13 mouse cellular contexts compared by ENCODE assay signal in genomic region chr6:126767610-126768532, GRCm38 (mm10). TPM values are rescaled to one million over a fixed set of nuclear protein-coding genes. Genes with fewer than 3 reads are reported as not detected.
DNase-seq lines count a peak whose midpoint lies in the region; ATAC-seq lines count a peak whose summit lies in the region.
"Had no signal": no experiment of that assay in that cellular context is flagged by ENCODE, and none has a peak within 500 bp of the region (broad histone marks: within the 10 kb centered on the region; RNA-seq: fewer than 3 reads in every experiment).

No protein-coding gene starts in this region.

- no peaks in the 10 kb centered on the region for H3K36me3 ChIP-seq in heart, embryonic 13.5 days
- no peaks in the 10 kb centered on the region for H3K36me3 ChIP-seq in heart, embryonic 10.5 days
- H3K36me3 ChIP-seq in forebrain, embryonic 14.5 days (ENCODE audit: control insufficient read depth, insufficient read depth, low read length) = no peaks in the 10 kb centered on the region
- H3K36me3 ChIP-seq in neural tube, embryonic 15.5 days = no peaks in the 10 kb centered on the region
- H3K36me3 ChIP-seq: limb, embryonic 10.5 days; liver, embryonic 15.5 days had no signal

- no peaks in the 10 kb centered on the region for H3K9me3 ChIP-seq in heart, embryonic 13.5 days
- H3K9me3 ChIP-seq in heart, embryonic 10.5 days = no peaks in the 10 kb centered on the region
- no peaks in the 10 kb centered on the region for H3K9me3 ChIP-seq in forebrain, embryonic 14.5 days (replicated peaks; ENCODE audit: control insufficient read depth, low read length)
- H3K9me3 ChIP-seq in neural tube, embryonic 15.5 days (replicated peaks) = no peaks in the 10 kb centered on the region
- H3K9me3 ChIP-seq: limb, embryonic 10.5 days; liver, embryonic 15.5 days had no signal

- 0 out of 2 replicates have a peak, but pooled peaks cover 2% of the 10 kb centered on the region for H3K27me3 ChIP-seq in heart, embryonic 13.5 days (replicated peaks)
- H3K27me3 ChIP-seq in heart, embryonic 10.5 days (ENCODE audit: insufficient read depth, poor library complexity, severe bottlenecking) = no peaks in the 10 kb centered on the region
- no peaks in the 10 kb centered on the region for H3K27me3 ChIP-seq in forebrain, embryonic 14.5 days (replicated peaks; ENCODE audit: control insufficient read depth, insufficient read depth, low read length)
- no peaks in the 10 kb centered on the region for H3K27me3 ChIP-seq in neural tube, embryonic 15.5 days (replicated peaks)
- H3K27me3 ChIP-seq: liver, embryonic 15.5 days had no signal

- H3K4me2 ChIP-seq in heart, embryonic 13.5 days = no peak overlapping the region
- no peak overlapping the region for H3K4me2 ChIP-seq in forebrain, embryonic 14.5 days (ENCODE audit: low read length)
- peak overlapping the region; percentile 11; the same call in 1 of the 2 replicates for H3K4me2 ChIP-seq in neural tube, embryonic 15.5 days
- H3K4me2 ChIP-seq: heart, embryonic 11.5 days; liver, embryonic 15.5 days had no signal

- no peak overlapping the region for H3K4me3 ChIP-seq in heart, embryonic 13.5 days
- H3K4me3 ChIP-seq in heart, embryonic 10.5 days = no peak overlapping the region
- no peak overlapping the region for H3K4me3 ChIP-seq in forebrain, embryonic 14.5 days (ENCODE audit: low read depth, low read length)
- H3K4me3 ChIP-seq in neural tube, embryonic 15.5 days (replicated peaks) = no peak overlapping the region
- H3K4me3 ChIP-seq: limb, embryonic 10.5 days; liver, embryonic 15.5 days had no signal

- H3K9ac ChIP-seq in heart, embryonic 13.5 days = no peak overlapping the region
- no peak overlapping the region for H3K9ac ChIP-seq in forebrain, embryonic 14.5 days (ENCODE audit: low read length)
- H3K9ac ChIP-seq in neural tube, embryonic 15.5 days (replicated peaks) = no peak overlapping the region
- H3K9ac ChIP-seq: liver, embryonic 15.5 days had no signal

- no peak for DNase-seq in heart, embryonic 10.5 days (ENCODE audit: low spot score)
- peak; percentile 60 for DNase-seq in forebrain, embryonic 14.5 days (ENCODE audit: low spot score)
- DNase-seq in mesoderm, embryonic 11.5 days (ENCODE audit: low read depth, low spot score) = peak; percentile 69
- no peak for DNase-seq in kidney, postnatal 14 days
- no peak for DNase-seq in heart, postnatal 25 days (ENCODE audit: low spot score)
- DNase-seq in left cerebral cortex, postnatal 14 days (ENCODE audit: low spot score in 2 of 2) = no peak
- DNase-seq: adrenal gland, postnatal 36 days; cerebellum, adult 8-10 months had no signal

- intact Hi-C loops in heart, postnatal 25 days (cut with DNase I) = no loop called here
- intact Hi-C loops in left cerebral cortex, postnatal 14 days (cut with DNase I) = no loop called here

- no peak for ATAC-seq in heart, embryonic 13.5 days (ENCODE audit: extremely low read depth, insufficient number of reproducible peaks, low FRiP score, low TSS enrichment)
- ATAC-seq in forebrain, embryonic 14.5 days = peak; percentile 69
- ATAC-seq in neural tube, embryonic 15.5 days (ENCODE audit: low FRiP score) = peak; percentile 63

- H3K4me1 ChIP-seq in heart, embryonic 13.5 days = peaks cover 34% of the 10 kb centered on the region
- H3K4me1 ChIP-seq in heart, embryonic 10.5 days = peaks cover 39% of the 10 kb centered on the region
- peaks cover 11% of the 10 kb centered on the region for H3K4me1 ChIP-seq in forebrain, embryonic 14.5 days (ENCODE audit: control insufficient read depth, insufficient read depth, low read length)
- H3K4me1 ChIP-seq in neural tube, embryonic 15.5 days = peaks cover 43% of the 10 kb centered on the region
- H3K4me1 ChIP-seq: liver, embryonic 15.5 days had no signal

- 0 out of 2 replicates have a peak overlapping the region, but pooled peaks have one; percentile 15 for H3K27ac ChIP-seq in heart, embryonic 13.5 days (replicated peaks)
- no peak overlapping the region for H3K27ac ChIP-seq in heart, embryonic 10.5 days
- peak overlapping the region; percentile 73 for H3K27ac ChIP-seq in forebrain, embryonic 14.5 days (ENCODE audit: low read depth, low read length)
- peak overlapping the region; percentile 76 for H3K27ac ChIP-seq in neural tube, embryonic 15.5 days (replicated peaks)
- H3K27ac ChIP-seq: limb, embryonic 10.5 days; liver, embryonic 15.5 days had no signal

- 24% methylated on average over 7 of the region's 7 CpGs for WGBS in heart, embryonic 13.5 days
- WGBS in heart, embryonic 10.5 days = 22% methylated on average over 7 of the region's 7 CpGs
- WGBS in forebrain, embryonic 14.5 days = 9% methylated on average over 7 of the region's 7 CpGs
- WGBS in neural tube, embryonic 15.5 days = 9% methylated on average over 7 of the region's 7 CpGs

RNA-seq across cellular contexts. Expression of gene Kcna6, which starts 27.4 kb away (rescaled TPM):
- 0.61 and 1.4 TPM in 2 replicates for polyA plus RNA-seq in heart, embryonic 13.5 days (2015; fragmentation: Nextera tagmentation; extraction: Ambion mirVana)
- polyA plus RNA-seq in heart, embryonic 10.5 days (2016; fragmentation: Nextera tagmentation; extraction: Ambion mirVana) = 1.7 and 2.9 TPM in 2 replicates
- polyA plus RNA-seq in forebrain, embryonic 14.5 days (2014; fragmentation: Nextera tagmentation; extraction: Ambion mirVana) = 6.7 and 9.1 TPM in 2 replicates
- polyA plus RNA-seq in neural tube, embryonic 15.5 days (2015; fragmentation: Nextera tagmentation; extraction: Ambion mirVana) = 23.7 and 26.5 TPM in 2 replicates
- total RNA-seq in heart, postnatal 25 days (2021) = 1 to 10 TPM; 1.2 to 2.2 TPM
- 10 to 100 TPM; 76.4 to 78.5 TPM for total RNA-seq in left cerebral cortex, postnatal 14 days (2021)

Comparison
In these comparisons a context has a peak if more than half of its experiments do, and no peak if none do; other contexts are left out.
1. DNase-seq: peak in forebrain, embryonic 14.5 days (single experiment) and mesoderm, embryonic 11.5 days (single experiment); none in heart, embryonic 10.5 days (single experiment), kidney, postnatal 14 days (single experiment), heart, postnatal 25 days (single experiment) and left cerebral cortex, postnatal 14 days (0 of 2).